Comparison of ENCODE assay signal across 8 mouse cellular contexts in genomic region chr8:127440834-127441485, GRCm38 (mm10).
A peak's percentile ranks its signal among the peaks of the same experiment; 100 is the strongest.
DNase-seq lines count a peak whose midpoint lies in the region; ATAC-seq and TF ChIP-seq lines count a peak whose summit lies in the region.

No protein-coding gene starts in this region.

- WGBS in bone marrow, adult 2 months = 21% methylated on average over 6 of the region's 6 CpGs
- WGBS in forebrain, embryonic 14.5 days = 88% methylated on average over 6 of the region's 6 CpGs
- 80% methylated on average over 6 of the region's 6 CpGs for WGBS in midbrain, embryonic 15.5 days

- H3K4me2 ChIP-seq in forebrain, embryonic 14.5 days (ENCODE audit: low read length) = no peak overlapping the region
- no peak overlapping the region for H3K4me2 ChIP-seq in midbrain, embryonic 15.5 days

- no peaks in the 10 kb centered on the region for H3K36me3 ChIP-seq in forebrain, embryonic 14.5 days (ENCODE audit: control insufficient read depth, insufficient read depth, low read length)
- no peaks in the 10 kb centered on the region for H3K36me3 ChIP-seq in midbrain, embryonic 15.5 days (replicated peaks)

- no peaks in the 10 kb centered on the region for H3K27me3 ChIP-seq in forebrain, embryonic 14.5 days (replicated peaks; ENCODE audit: control insufficient read depth, insufficient read depth, low read length)
- H3K27me3 ChIP-seq in midbrain, embryonic 15.5 days (replicated peaks) = no peaks in the 10 kb centered on the region

- no peak for TF ChIP-seq CTCF in bone marrow, adult 2 months (IDR thresholded peaks at IDR 0.05; ENCODE audit: control insufficient read depth, insufficient read depth, low read length)

- intact Hi-C loops in heart, postnatal 14 days (cut with DNase I) = loop anchor here (2.0 kb wide), 1 partner anchor 918 kb away; the partner anchor contains the start of gene Nrp1

- peak overlapping the region; percentile 40 for H3K4me3 ChIP-seq in bone marrow, adult 2 months (replicated peaks; ENCODE audit: control insufficient read depth, low read depth, low read length)
- H3K4me3 ChIP-seq in forebrain, embryonic 14.5 days (ENCODE audit: low read depth, low read length) = no peak overlapping the region
- no peak overlapping the region for H3K4me3 ChIP-seq in midbrain, embryonic 15.5 days

- peak overlapping the region; percentile 21; the same call in 1 of the 2 replicates for H3K27ac ChIP-seq in bone marrow, adult 2 months (ENCODE audit: control insufficient read depth, insufficient read depth, low read depth, low read length, poor library complexity)
- no peak overlapping the region for H3K27ac ChIP-seq in forebrain, embryonic 14.5 days (ENCODE audit: low read depth, low read length)
- no peak overlapping the region for H3K27ac ChIP-seq in midbrain, embryonic 15.5 days

- peak; percentile 95 for ATAC-seq in monocyte, adult 5-6 weeks (replicated peaks; ENCODE audit: insufficient number of reproducible peaks, low FRiP score, low TSS enrichment, poor library complexity, severe bottlenecking)
- no peak for ATAC-seq in forebrain, embryonic 14.5 days
- ATAC-seq in midbrain, embryonic 15.5 days (replicated peaks) = no peak

- no peak for TF ChIP-seq POLR2A in bone marrow, adult 2 months (IDR thresholded peaks at IDR 0.05; ENCODE audit: borderline replicate concordance, control insufficient read depth, low read depth, low read length)

- peaks cover 6% of the 10 kb centered on the region; the same call in 1 of the 2 replicates for H3K4me1 ChIP-seq in bone marrow, adult 2 months (ENCODE audit: control insufficient read depth, insufficient read depth, low read length)
- H3K4me1 ChIP-seq in forebrain, embryonic 14.5 days (ENCODE audit: control insufficient read depth, insufficient read depth, low read length) = peaks cover 9% of the 10 kb centered on the region
- peaks cover 20% of the 10 kb centered on the region for H3K4me1 ChIP-seq in midbrain, embryonic 15.5 days

- DNase-seq in ES-CJ7 (ENCODE audit: low read depth, low spot score) (peak; percentile 43), MN1 (ENCODE audit: low spot score) (no peak)
- peak; percentile 62 to 72 for DNase-seq in heart, postnatal 14 days
- peak; percentile 73 to 84 for DNase-seq in kidney, postnatal 4 days
- no peak for DNase-seq in forebrain, embryonic 14.5 days (ENCODE audit: low spot score)

- H3K9ac ChIP-seq in forebrain, embryonic 14.5 days (ENCODE audit: low read length) = no peak overlapping the region
- H3K9ac ChIP-seq in midbrain, embryonic 15.5 days = no peak overlapping the region

- no peaks in the 10 kb centered on the region for H3K9me3 ChIP-seq in forebrain, embryonic 14.5 days (replicated peaks; ENCODE audit: control insufficient read depth, low read length)
- H3K9me3 ChIP-seq in midbrain, embryonic 15.5 days = no peaks in the 10 kb centered on the region

Comparison
In these comparisons a context has a peak if more than half of its experiments do, and no peak if none do; other contexts are left out.
1. DNase-seq: peak in ES-CJ7 (single experiment), heart, postnatal 14 days (2 of 2) and kidney, postnatal 4 days (2 of 2); none in forebrain, embryonic 14.5 days (single experiment) and MN1 (single experiment).